Mouse (Mus musculus): ENCODE data around the gene Atrx.
"Not testable (repeated sequence)": the region's sequence is repeated elsewhere in the genome, so short reads cannot be mapped to it uniquely, and the experiment has no call there.

Atrx gene

GRCm38 (mm10) chrX:105928861-105929477, at the start of gene Atrx:
Gene Atrx (minus strand): TSS chrX:105929403.
- peak; percentile 97 for DNase-seq (ENCODE audit: low read depth, low spot score)

GRCm38 (mm10) chrX:105957091-105957490, 27.9 kb upstream of the Atrx start:
- DNase-seq (ENCODE audit: low read depth, low spot score): not testable (repeated sequence)

- peak; percentile 57 for DNase-seq (ENCODE audit: low read depth, low spot score)
Observed at GRCm38 (mm10) chrX:105953999-105954398, 24.8 kb upstream of the Atrx start.

GRCm38 (mm10) chrX:105946357-105946756, 17.2 kb upstream of the Atrx start:
- DNase-seq (ENCODE audit: low read depth, low spot score): no peak

- no peak for DNase-seq (ENCODE audit: low read depth, low spot score)
Observed at GRCm38 (mm10) chrX:105939245-105939644, 10.0 kb upstream of the Atrx start.

- DNase-seq (ENCODE audit: low read depth, low spot score): no peak
Observed at GRCm38 (mm10) chrX:105937736-105938135, 8.5 kb upstream of the Atrx start.

GRCm38 (mm10) chrX:105934341-105934740, 5.1 kb upstream of the Atrx start:
- no peak for DNase-seq (ENCODE audit: low read depth, low spot score)

- no peak for DNase-seq (ENCODE audit: low read depth, low spot score)
Observed at GRCm38 (mm10) chrX:105929478-105930038, 355 bp upstream of the Atrx start.

- peak; percentile 58 for DNase-seq (ENCODE audit: low read depth, low spot score)
Observed at GRCm38 (mm10) chrX:105927941-105928860, 1.0 kb downstream of the Atrx start.

GRCm38 (mm10) chrX:105926121-105926735, 3.0 kb downstream of the Atrx start:
- peak; percentile 30 for DNase-seq (ENCODE audit: low read depth, low spot score)

- no peak for DNase-seq (ENCODE audit: low read depth, low spot score)
Observed at GRCm38 (mm10) chrX:105924326-105925070, 4.7 kb downstream of the Atrx start.

GRCm38 (mm10) chrX:105923896-105924295, 5.3 kb downstream of the Atrx start:
- DNase-seq (ENCODE audit: low read depth, low spot score): no peak

GRCm38 (mm10) chrX:105922986-105923385, 6.2 kb downstream of the Atrx start:
- not testable (repeated sequence) for DNase-seq (ENCODE audit: low read depth, low spot score)

GRCm38 (mm10) chrX:105921421-105921820, 7.8 kb downstream of the Atrx start:
- DNase-seq (ENCODE audit: low read depth, low spot score): peak; percentile 24

- DNase-seq (ENCODE audit: low read depth, low spot score): no peak
Observed at GRCm38 (mm10) chrX:105911728-105912127, 17.5 kb downstream of the Atrx start.

- DNase-seq (ENCODE audit: low read depth, low spot score): no peak
Observed at GRCm38 (mm10) chrX:105901611-105902010, 27.6 kb downstream of the Atrx start.

GRCm38 (mm10) chrX:105886921-105887320, 42.3 kb downstream of the Atrx start:
- no peak for DNase-seq (ENCODE audit: low read depth, low spot score)

GRCm38 (mm10) chrX:105864367-105864766, 64.8 kb downstream of the Atrx start:
- peak; percentile 36 for DNase-seq (ENCODE audit: low read depth, low spot score)

- DNase-seq (ENCODE audit: low read depth, low spot score): no peak
Observed at GRCm38 (mm10) chrX:105824462-105824861, 104.7 kb downstream of the Atrx start.

GRCm38 (mm10) chrX:105794806-105795403, 134.3 kb downstream of the Atrx start:
- DNase-seq (ENCODE audit: low read depth, low spot score): no peak

GRCm38 (mm10) chrX:105773281-105773680, 155.9 kb downstream of the Atrx start:
- DNase-seq (ENCODE audit: low read depth, low spot score): no peak

All from brain, adult 2 months (tissue).